Mouse (Mus musculus) mouse embryonic stem cell (cell line): ENCODE results near the gene Gm28041.
"Not testable (repeated sequence)": the region's sequence is repeated elsewhere in the genome, so short reads cannot be mapped to it uniquely, and the experiment has no call there.

ENCODE experiments used
- in situ Hi-C, 2 experiments: fragments of 300-500 bp; cut with MboI; formaldehyde crosslinking; loops; 1 replicate in 1 of 2; 3 replicates in 1 of 2; pipeline ENCODE4 v1.14.3; 2019 to 2020; ENCODE audit warnings: low sequenced_read_pairs in 2 of 2, low pct_unique_long_range_greater_than_20kb in 1 of 2, mixed read lengths in 1 of 2; ENCODE audit not compliant: unreplicated experiment in 1 of 2

The Gm28041 gene

DNA sequence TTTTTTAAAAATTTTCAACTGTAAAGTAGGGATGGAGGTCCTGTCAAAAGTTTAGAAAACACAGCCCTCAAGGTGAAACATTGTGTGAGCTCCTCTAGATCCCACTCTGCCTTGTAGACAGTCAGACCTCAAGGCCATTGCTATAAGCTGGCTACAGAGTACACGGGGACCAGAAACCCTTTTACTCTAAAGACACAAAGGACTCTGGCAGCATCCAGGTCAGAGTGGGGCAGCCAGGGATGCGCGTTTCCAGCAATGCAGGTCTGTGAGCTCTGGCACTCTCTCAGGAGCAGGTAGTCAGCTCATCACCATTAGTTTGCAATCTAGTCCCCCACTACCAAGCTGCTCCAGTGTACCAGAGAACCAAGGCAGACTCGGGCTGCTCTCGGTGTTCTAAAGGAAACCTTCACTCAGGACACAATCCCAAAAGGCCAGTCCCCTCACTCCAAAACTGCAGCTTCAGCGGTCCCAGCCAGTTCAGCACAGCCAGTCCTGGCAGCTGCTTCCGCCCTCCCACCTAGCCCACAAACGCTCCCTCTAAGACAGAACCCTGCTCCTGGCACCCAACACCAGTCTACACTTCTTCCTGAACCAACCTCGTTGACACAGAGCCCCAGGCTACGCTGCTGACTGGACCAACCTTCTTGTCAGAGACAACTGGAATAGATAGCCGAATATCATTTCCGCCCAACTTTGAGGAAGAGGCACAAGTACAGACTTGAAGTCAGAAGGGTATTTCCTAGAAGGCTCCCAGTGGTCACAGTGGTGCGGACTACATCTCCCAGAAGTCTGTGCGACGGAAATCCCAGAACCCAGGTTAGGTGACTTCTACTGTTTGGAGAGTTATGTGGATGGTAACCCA lies at the start of gene Gm28041, which contains the start of gene Zfp456:
Gene Gm28041, minus strand, starts transcription at position 684 of the 862 bp plus-strand sequence.
Gene Zfp456, minus strand, starts transcription at position 761 of the 862 bp plus-strand sequence.
- in situ Hi-C loops: loop anchor here in 1 of 2 experiments (10.0 kb wide), 1 partner anchor 210 kb away; no protein-coding TSS in a partner anchor

DNA sequence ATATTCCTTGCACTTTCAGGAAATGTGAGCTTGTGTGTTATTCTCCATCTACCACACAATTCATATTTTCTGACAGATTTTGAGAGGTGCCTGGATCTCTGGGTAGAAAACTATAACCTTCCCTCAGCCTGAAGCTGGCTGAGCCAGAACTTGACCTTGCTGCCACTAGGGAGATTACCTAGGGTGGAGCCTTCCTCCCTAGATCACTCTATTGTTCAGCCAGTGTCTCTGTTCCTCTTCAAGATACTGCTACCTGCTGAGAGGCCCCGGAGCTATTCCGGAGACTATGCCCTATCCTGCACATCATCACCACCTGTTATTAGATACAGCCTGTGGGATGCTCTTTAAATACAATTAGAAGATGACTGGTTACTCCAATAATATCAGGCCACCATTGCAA lies 47.0 kb upstream of the Gm28041 start:
- in situ Hi-C loops: not testable (repeated sequence)

DNA sequence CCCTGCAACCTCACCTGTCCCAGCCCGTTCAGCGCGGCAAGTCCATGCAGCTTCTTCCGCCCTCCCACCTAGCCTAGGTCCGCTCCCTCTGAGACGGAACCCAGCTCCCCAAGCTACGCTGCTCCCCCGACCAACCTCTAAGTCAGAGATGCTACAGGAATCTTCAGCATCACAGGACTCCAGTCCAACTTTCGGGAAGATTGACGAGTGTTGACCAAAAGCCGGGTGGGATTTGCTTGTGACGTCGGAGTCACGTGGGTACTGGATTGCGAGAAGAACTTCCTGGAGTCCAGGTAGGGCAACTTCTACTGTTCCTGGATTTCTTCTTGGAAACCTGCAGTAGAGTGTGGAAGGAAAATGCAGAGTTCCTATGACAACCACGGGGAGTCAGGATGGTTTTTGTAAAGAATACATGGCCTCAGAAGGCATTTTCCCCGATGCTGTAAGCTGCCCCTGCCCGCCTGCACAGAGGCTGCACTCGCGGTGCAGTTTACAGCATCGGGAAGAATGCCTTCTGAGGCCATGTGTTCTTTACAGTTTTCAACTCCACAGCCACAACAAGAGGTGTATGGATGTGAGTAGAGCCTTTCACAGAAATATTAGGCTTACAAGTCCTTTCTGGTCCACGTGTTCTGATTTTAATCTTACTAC lies 45.8 kb upstream of the Gm28041 start, which contains the start of gene Zfp459:
Gene Zfp459, minus strand, starts transcription at position 212 of the 651 bp plus-strand sequence.
- in situ Hi-C loops: no loop called here

GRCm38 (mm10) chr13:67420558-67421206 lies 45.1 kb upstream of the Gm28041 start:
- in situ Hi-C loops: no loop called here

GRCm38 (mm10) chr13:67416811-67417210 lies 41.3 kb upstream of the Gm28041 start:
- in situ Hi-C loops: no loop called here

GRCm38 (mm10) chr13:67415759-67416158 lies 40.2 kb upstream of the Gm28041 start:
- in situ Hi-C loops: no loop called here

DNA sequence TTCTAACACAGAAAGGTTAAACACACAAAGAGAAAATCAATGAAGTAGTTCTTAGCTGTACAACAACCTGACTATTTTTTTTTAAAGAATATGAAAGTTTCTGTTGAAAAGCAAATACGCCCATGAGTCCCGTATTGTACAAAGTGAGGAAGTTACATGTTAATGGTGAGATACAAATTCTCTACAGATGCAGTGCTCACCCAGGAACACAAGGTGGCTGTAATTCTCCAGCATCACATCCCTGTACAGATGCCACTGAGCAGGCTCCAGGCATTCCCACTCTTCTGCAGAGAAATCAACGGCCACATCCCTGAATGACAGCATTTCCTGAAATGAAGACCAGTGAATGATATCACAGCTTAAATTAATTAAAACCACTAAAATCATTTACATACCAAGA lies 38.1 kb upstream of the Gm28041 start:
- in situ Hi-C loops: not testable (repeated sequence)

GRCm38 (mm10) chr13:67399183-67399903 lies 23.8 kb upstream of the Gm28041 start, which contains the start of gene Zfp429:
Zfp429 (minus strand) TSS chr13:67399819.
- in situ Hi-C loops: not testable (repeated sequence)

DNA sequence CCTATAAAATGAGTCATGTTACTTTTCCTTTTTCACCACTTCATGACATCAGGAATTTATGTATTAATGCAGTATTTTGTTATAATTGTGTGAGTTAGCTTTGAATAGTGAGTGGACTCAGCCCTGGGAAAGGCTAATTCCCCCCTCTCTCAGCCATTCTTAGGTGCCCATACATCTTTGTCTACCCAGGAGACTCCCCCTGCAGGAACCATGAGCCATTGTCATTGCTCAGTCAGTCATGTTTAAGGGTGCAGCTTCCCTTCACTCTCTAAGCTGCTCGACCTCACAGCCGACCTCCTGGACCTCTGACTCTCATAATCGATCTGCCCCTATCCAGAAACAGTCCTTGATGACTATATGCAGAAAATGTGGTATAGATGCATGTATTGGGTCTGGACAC lies 722 bp upstream of the Gm28041 start:
- in situ Hi-C loops: loop anchor here in 1 of 2 experiments (10.0 kb wide), 1 partner anchor 211 kb away; no protein-coding TSS in a partner anchor

DNA sequence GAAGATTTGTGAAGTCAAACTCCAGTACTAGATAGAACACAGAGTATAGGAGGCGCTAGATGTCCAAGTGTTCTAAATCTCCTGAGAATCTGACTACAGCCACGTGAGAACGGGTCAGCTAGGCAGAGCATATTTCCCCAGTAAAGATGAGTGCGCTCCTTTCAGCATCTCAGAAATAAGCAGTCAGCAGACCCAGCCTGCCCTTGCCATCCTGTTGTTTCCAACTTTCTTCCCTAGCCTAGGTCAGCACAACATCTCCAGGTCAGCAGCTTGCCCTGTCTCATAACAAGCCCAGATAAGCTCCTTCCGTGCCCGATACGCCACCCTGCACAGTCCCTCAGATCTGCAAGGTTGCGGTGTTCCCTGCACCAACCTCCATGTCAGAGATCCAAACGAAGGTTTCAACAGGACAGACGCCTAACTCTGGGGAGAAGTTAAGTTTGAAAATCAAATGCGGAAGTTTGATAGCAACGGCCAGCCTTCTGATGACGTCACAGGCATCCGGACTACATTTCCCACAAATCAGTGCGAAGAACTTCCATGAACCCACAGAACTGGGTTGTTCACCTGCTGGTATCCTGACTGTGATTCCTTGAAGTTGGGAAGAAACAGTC lies 15.3 kb downstream of the Gm28041 start, which contains the start of the genes Gm28044 and Zfp953:
Gene Gm28044, minus strand, starts transcription at position 406 of the 614 bp plus-strand sequence.
Gene Zfp953, minus strand, starts transcription at position 475 of the 614 bp plus-strand sequence.
- in situ Hi-C loops: loop anchor here in 1 of 2 experiments (5.0 kb wide), 1 partner anchor 42 kb away; no protein-coding TSS in a partner anchor

GRCm38 (mm10) chr13:67351854-67352253 lies 23.7 kb downstream of the Gm28041 start:
- in situ Hi-C loops: no loop called here

- in situ Hi-C loops: no loop called here
Observed at GRCm38 (mm10) chr13:67343422-67343821, 32.1 kb downstream of the Gm28041 start.

GRCm38 (mm10) chr13:67332877-67333276 lies 42.7 kb downstream of the Gm28041 start:
- in situ Hi-C loops: no loop called here

- in situ Hi-C loops: no loop called here
Observed at GRCm38 (mm10) chr13:67332019-67332724, 43.4 kb downstream of the Gm28041 start, which contains the start of gene Zfp595. Zfp595 (minus strand) TSS chr13:67332570.

- in situ Hi-C loops: loop anchor here in 1 of 2 experiments (5.0 kb wide), 1 partner anchor 179 kb away; no protein-coding TSS in a partner anchor
Observed at GRCm38 (mm10) chr13:67306718-67307117, 68.8 kb downstream of the Gm28041 start.

DNA sequence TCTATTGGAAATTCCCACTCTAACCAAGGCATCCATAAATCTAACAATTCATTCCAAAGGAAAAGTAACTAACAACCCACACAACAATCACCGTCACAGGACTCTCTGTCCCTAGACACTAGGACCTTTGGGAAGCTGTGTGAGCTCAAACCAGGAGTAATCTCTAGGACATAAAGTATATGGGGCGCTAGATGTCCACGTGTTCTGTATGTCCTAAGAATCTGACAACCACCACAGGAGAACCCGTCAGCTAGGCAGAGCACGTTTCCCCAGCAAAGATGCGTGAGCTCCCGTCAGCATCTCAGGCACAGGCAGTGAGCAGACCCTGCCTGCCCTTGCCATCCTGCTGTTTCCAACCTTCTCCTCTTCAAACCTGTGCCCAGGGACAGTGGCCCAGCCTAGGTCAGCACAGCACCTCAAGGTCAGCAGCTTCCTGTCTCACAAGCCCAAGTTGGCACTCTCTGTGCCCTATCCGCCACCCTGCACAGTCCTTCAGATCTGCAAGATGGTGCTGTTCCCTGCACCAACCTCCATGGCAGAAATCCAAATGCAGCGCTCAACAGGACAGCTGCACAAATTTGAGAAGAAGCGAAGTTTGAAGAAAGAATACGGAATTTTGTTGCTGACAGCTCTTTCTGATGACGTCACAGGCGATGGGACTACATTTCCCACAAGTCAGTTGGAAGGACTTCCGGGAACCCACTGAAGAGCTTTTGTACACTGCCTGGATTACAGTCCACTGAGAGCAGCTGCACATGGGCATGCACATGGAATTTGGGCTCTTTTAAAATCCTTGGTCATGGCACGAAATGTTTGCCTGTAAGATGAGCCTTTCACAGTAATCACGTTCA lies 69.5 kb downstream of the Gm28041 start, which contains the start of gene Zfp457:
Gene Zfp457, minus strand, starts transcription at position 664 of the 851 bp plus-strand sequence.
- in situ Hi-C loops: loop anchor here in 1 of 2 experiments (5.0 kb wide), 1 partner anchor 179 kb away; no protein-coding TSS in a partner anchor
